Mouse (Mus musculus): ENCODE data around the gene Mapk8ip3.

DNA sequence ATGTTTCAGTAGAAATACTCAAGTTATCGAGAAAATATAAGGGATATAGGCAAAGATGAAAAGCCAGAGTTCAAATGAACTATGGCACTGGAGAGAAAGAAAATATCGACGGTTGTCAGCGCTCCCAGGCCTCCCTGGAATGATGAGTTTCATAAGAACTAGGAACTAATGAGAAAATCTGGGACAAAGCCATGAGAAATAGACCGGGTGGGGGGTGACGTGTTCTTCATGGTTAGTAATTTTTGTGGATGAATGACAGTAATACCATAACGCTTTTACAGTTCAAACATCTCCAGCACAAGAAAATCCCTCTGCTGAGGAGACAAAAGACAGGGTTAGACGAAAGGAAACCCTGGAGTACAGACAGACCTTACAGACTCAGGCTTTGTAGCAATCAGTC is 22.6 kb upstream of the Mapk8ip3 start:
- TF ChIP-seq CTCF (IDR thresholded peaks at IDR 0.05; ENCODE audit: low read depth) (no peak), EP300 (IDR thresholded peaks at IDR 0.05; ENCODE audit: low read depth) (no peak)

All from liver, postnatal 0 days (tissue).